Mouse (Mus musculus): ENCODE measurements around the gene Rps27l.

DNA sequence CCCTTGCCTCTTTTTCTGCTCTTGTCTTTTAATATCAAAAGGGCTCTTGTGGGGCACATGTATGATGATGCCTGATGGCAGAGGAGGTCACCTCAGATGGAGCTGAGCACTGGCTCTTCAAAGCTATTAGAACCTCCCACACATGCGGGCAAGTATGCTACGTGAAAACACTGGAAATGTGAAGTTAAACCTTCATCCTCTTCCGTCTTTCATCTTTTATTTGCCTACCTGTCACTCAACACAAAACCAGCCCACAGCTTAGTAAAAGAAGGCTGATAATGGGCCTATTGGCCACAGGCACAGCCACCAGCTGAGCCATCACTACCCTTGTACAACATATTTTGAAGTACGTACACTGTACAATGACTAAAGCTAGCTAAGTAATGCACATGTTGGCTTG lies 46.4 kb upstream of the Rps27l start:
- TF ChIP-seq EP300 (IDR thresholded peaks at IDR 0.05): no peak
- no peak for TF ChIP-seq CTCF (IDR thresholded peaks at IDR 0.05)

All from lung, postnatal 0 days (tissue).